ENCODE assay signal across 7 mouse cellular contexts in the genomic region with DNA sequence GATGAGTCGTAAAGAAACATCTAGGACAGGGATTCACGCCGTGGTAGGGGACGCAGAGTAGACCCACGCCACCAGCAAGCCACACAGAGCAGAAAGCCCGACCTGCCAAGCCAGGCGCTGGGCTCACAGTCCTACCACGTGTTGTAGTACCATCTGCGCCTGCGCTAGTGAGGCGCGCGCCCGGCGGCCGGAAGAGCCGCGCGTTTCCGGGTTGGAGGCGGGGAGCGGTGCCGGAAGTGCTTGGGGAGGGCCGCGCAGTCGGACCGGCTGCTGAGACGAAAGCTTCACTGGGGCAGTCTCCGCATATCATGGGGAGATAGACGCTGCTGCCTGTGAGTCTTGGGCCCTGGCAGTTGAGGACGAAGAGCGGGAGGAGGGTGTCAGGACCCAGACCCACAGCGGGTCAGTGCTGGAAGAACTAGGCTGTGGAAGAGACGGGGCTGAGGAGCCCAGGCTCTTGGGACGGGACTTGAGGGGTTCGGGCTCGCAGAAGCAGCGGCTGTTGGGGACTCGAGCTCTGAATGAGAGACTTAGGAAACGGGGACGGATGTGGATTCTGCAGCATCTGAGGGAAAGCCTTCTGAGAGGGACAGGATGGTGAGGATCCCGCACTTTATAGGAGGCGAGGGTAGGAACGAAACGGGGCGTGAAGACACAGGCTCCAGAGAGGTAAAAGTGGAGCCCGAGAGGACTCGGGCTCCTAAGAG. TPM values are rescaled to one million over a fixed set of nuclear protein-coding genes. Genes with fewer than 3 reads are reported as not detected.
DNase-seq lines count a peak whose midpoint lies in the region; ATAC-seq and TF ChIP-seq lines count a peak whose summit lies in the region.

Taf12 (plus strand) TSS at position 220 of the 707 bp plus-strand sequence.

- peak within 1 kb of the TSS; percentile 84 for H3K9ac ChIP-seq in embryonic facial prominence, embryonic 12.5 days
- H3K9ac ChIP-seq in heart, adult 2 months (ENCODE audit: low read depth, low read length), result peak within 1 kb of the TSS; percentile 78
- H3K9ac ChIP-seq in limb, embryonic 13.5 days, result peak within 1 kb of the TSS; percentile 92
- peak within 1 kb of the TSS; percentile 94 for H3K9ac ChIP-seq in midbrain, embryonic 16.5 days (ENCODE audit: low read depth, low read length)

- H3K4me2 ChIP-seq in embryonic facial prominence, embryonic 12.5 days (replicated peaks), result peak within 1 kb of the TSS; percentile 91
- H3K4me2 ChIP-seq in limb, embryonic 13.5 days (replicated peaks), result peak within 1 kb of the TSS; percentile 90
- H3K4me2 ChIP-seq in midbrain, embryonic 16.5 days (ENCODE audit: low read length), result peak within 1 kb of the TSS; percentile 97

- no peaks in the 10 kb centered on the region for H3K9me3 ChIP-seq in embryonic facial prominence, embryonic 12.5 days
- no peaks in the 10 kb centered on the region for H3K9me3 ChIP-seq in limb, embryonic 13.5 days
- H3K9me3 ChIP-seq in midbrain, embryonic 16.5 days (replicated peaks; ENCODE audit: control insufficient read depth, low read length, poor library complexity, severe bottlenecking), result no peaks in the 10 kb centered on the region

- no peaks in the 10 kb centered on the region for H3K36me3 ChIP-seq in embryonic facial prominence, embryonic 12.5 days
- no peaks in the 10 kb centered on the region for H3K36me3 ChIP-seq in heart, adult 2 months (ENCODE audit: control insufficient read depth, insufficient read depth, low read length)
- no peaks in the 10 kb centered on the region for H3K36me3 ChIP-seq in limb, embryonic 13.5 days
- no peaks in the 10 kb centered on the region; the same call in 1 of the 2 replicates for H3K36me3 ChIP-seq in midbrain, embryonic 16.5 days (ENCODE audit: control insufficient read depth, insufficient read depth, low read length)

- TF ChIP-seq POLR2A in heart, adult 2 months (IDR thresholded peaks at IDR 0.05; ENCODE audit: insufficient read depth, low read depth, low read length), result peak; percentile 99

- H3K4me3 ChIP-seq in embryonic facial prominence, embryonic 12.5 days, result peak within 1 kb of the TSS; percentile 69
- H3K4me3 ChIP-seq in heart, adult 2 months, result peak within 1 kb of the TSS; percentile 75
- H3K4me3 ChIP-seq in limb, embryonic 13.5 days, result peak within 1 kb of the TSS; percentile 79
- H3K4me3 ChIP-seq in midbrain, embryonic 16.5 days (ENCODE audit: low read depth, low read length), result peak within 1 kb of the TSS; percentile 86

- peaks cover 12% of the 10 kb centered on the region; the same call in 1 of the 2 replicates for H3K4me1 ChIP-seq in embryonic facial prominence, embryonic 12.5 days
- no peaks in the 10 kb centered on the region for H3K4me1 ChIP-seq in heart, adult 2 months (ENCODE audit: control insufficient read depth, insufficient read depth, low read length)
- H3K4me1 ChIP-seq in limb, embryonic 13.5 days, result peaks cover 11% of the 10 kb centered on the region
- peaks cover 23% of the 10 kb centered on the region for H3K4me1 ChIP-seq in midbrain, embryonic 16.5 days (ENCODE audit: control insufficient read depth, insufficient read depth, low read length)

- no peaks in the 10 kb centered on the region for H3K27me3 ChIP-seq in embryonic facial prominence, embryonic 12.5 days
- no peaks in the 10 kb centered on the region for H3K27me3 ChIP-seq in heart, adult 2 months (ENCODE audit: control insufficient read depth, insufficient read depth, low read length)
- no peaks in the 10 kb centered on the region for H3K27me3 ChIP-seq in limb, embryonic 13.5 days
- H3K27me3 ChIP-seq in midbrain, embryonic 16.5 days (ENCODE audit: control insufficient read depth, insufficient read depth, low read depth, low read length), result no peaks in the 10 kb centered on the region

- no peaks in the 10 kb centered on the region for H3K79me2 ChIP-seq in heart, adult 2 months (replicated peaks; ENCODE audit: control insufficient read depth, insufficient read depth, low read length)

- DNase-seq in adrenal gland, postnatal 25 days, result peak; percentile 92
- peak; percentile 94 to 96 for DNase-seq in heart, adult 2 months
- DNase-seq in kidney, adult 8-10 months, result peak; percentile 91 to 92
- DNase-seq in spleen, postnatal 10 days (ENCODE audit: low spot score in 2 of 2), result peak; percentile 85 to 94

- no peak for TF ChIP-seq CTCF in heart, adult 2 months (IDR thresholded peaks at IDR 0.05)

- H3K27ac ChIP-seq in embryonic facial prominence, embryonic 12.5 days, result peak within 1 kb of the TSS; percentile 90
- H3K27ac ChIP-seq in heart, adult 2 months, result peak within 1 kb of the TSS; percentile 93
- peak within 1 kb of the TSS; percentile 91 for H3K27ac ChIP-seq in limb, embryonic 13.5 days
- peak within 1 kb of the TSS; percentile 91 for H3K27ac ChIP-seq in midbrain, embryonic 16.5 days (ENCODE audit: low read length)

- intact Hi-C loops in heart, adult 2 months (cut with DNase I), result loop anchor here (1.0 to 5.0 kb wide), 3 partner anchors 34 to 148 kb away; partner anchors contain the start of genes Phactr4 and Ythdf2

- WGBS in embryonic facial prominence, embryonic 12.5 days, result under 1% methylated on average over 48 of the region's 48 CpGs
- WGBS in heart, adult 2 months, result under 1% methylated on average over 48 of the region's 48 CpGs
- WGBS in limb, embryonic 13.5 days, result under 1% methylated on average over 48 of the region's 48 CpGs
- WGBS in midbrain, embryonic 16.5 days, result 0% methylated on average over 48 of the region's 48 CpGs

- peak; percentile 77 for ATAC-seq in embryonic facial prominence, embryonic 12.5 days (ENCODE audit: insufficient number of reproducible peaks, insufficient read depth, low FRiP score, low TSS enrichment)
- peak; percentile 91 for ATAC-seq in limb, embryonic 13.5 days (ENCODE audit: low FRiP score, low read depth)
- ATAC-seq in midbrain, embryonic 16.5 days, result peak; percentile 89

- TF ChIP-seq EP300 in heart, adult 2 months (IDR thresholded peaks at IDR 0.05; ENCODE audit: insufficient read depth, low read depth, low read length), result peak; percentile 81

RNA-seq across cellular contexts. Expression of gene Taf12, which starts in this region (rescaled TPM):
- 29.1 and 30.4 TPM in 2 replicates for total RNA-seq in adrenal gland, postnatal 25 days (2021)
- polyA plus RNA-seq in embryonic facial prominence, embryonic 12.5 days (2016; fragmentation: Nextera tagmentation; extraction: Ambion mirVana), result 51.7 and 54.3 TPM in 2 replicates
- 10 to 100 TPM; 29.8 to 34.6 TPM for total RNA-seq in heart, adult 2 months (2021)
- 16.1 and 25.1 TPM in 2 replicates for polyA plus RNA-seq in heart, adult 2 months (2012; rRNA removed)
- polyA plus RNA-seq in limb, embryonic 13.5 days (2015; fragmentation: Nextera tagmentation; extraction: Ambion mirVana), result 50.6 and 55.6 TPM in 2 replicates
- polyA plus RNA-seq in midbrain, embryonic 16.5 days (2015; fragmentation: Nextera tagmentation; extraction: Ambion mirVana), result 42.8 and 45.2 TPM in 2 replicates

Comparison
In these comparisons a context has a peak if more than half of its experiments do, and no peak if none do; other contexts are left out.
1. Peak in every context shown above with its lines: DNase-seq, ATAC-seq, H3K4me3 ChIP-seq and H3K27ac ChIP-seq.